Mouse (Mus musculus) liver, adult 2 months (tissue): ENCODE results near the gene Luc7l2.

Source experiments
- CTCF ChIP-seq: fragments of 200-500 bp; IDR thresholded peaks from 2 replicates; pipeline ENCODE4 v1.5.1; 2011; ENCODE audit warnings: low read depth, low read length, control low read depth
- POLR2A ChIP-seq: fragments of 200-500 bp; IDR thresholded peaks from 2 replicates; pipeline ENCODE4 v1.6.1; 2011; ENCODE audit warnings: low read length, control low read depth; ENCODE audit not compliant: insufficient read depth; ENCODE audit errors: extremely low read depth

DNA sequence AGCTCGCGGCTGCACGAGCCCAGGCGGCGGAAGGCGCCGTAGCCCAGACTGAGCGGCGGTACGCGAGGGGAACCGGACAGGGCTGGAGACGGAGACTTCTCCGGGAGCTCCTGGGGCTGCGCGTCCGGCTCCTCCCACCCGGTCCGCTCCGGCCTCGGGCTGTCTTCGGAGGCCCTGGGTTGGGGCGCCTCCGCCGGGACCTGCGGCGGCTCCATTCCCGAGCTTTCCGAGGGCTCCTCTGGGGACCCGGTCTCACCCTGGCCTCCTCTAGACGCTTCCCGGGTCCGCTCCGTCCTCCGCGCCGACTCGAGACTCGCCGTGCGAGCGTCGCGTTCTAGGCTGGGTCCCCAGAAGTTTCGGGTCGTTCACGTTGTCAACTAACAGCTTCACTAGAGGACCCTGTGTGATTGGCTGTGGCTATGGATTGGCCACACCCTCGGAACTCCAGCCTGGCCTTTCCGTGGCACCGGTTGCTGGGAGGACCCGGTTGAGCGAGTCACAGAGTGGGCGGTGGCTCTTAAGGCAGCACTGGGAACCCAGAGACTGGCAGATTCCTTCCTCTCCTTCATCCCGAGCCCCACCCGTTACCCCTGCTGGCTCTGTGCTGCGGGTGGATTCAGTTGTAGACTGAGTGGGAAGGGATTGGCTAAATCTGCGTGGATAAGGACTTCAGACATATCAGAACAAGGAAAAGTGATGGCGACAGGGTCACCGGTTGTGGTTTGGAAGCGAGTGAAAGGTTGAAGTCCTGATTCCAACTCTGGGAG, 85.9 kb downstream of the Luc7l2 start, which contains the start of gene Klrg2:
- no peak for TF ChIP-seq CTCF
- no peak for TF ChIP-seq POLR2A
